Mouse (Mus musculus) cerebellum, adult 11-12 months (tissue): ENCODE data around the gene Ccdc169.

Experiments
- DNase-seq: peaks from one replicate; pipeline ENCODE4 v3.0.0; 2022

Ccdc169 gene

GRCm38 (mm10) chr3:55123064-55123463 lies 14.1 kb upstream of the Ccdc169 start:
- DNase-seq, result no peak

GRCm38 (mm10) chr3:55129181-55129692 lies 7.9 kb upstream of the Ccdc169 start:
- no peak for DNase-seq

GRCm38 (mm10) chr3:55131576-55132233 lies 5.4 kb upstream of the Ccdc169 start:
- DNase-seq, result no peak

DNA sequence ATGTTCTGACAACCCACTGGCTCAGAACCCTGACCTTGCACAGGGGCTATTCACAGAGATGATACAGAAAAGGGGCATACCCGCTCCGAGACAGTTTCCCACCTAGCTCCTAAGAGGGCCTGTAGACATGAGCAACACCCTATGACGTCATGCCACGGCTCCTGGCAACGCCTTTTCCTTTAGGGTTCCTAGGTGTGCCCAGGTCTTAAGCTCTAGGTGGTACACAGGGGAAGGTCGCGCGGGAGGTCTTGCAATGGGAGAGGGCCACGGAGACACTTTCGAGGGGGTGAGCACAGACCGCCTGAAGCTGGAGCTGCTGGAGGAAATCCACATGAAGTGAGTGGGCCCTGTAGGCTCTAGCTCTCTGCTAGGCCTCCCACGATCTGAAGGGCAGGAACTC lies 2.7 kb downstream of the Ccdc169 start:
- DNase-seq, result no peak

DNA sequence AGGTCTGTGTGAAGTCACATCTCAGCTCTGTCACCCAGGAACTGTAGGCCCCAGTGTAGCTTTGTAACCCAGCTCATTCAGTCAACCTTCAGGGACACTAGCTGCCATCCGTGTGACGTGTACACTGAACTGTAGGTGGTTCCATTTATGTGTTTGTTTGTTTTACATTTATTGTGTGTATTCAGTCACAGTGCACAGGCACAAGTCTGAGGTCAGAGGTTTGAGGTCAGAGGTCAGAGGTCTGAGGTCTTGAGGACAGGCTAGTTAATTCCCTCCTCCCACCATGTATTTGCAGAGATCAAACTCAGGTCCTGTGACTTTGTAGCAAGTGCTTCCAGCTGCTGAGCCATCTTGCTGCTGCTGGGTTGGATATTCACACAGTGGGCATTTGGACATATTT lies 4.3 kb downstream of the Ccdc169 start:
- DNase-seq, result no peak

- no peak for DNase-seq
Measured at GRCm38 (mm10) chr3:55144916-55145315, 7.8 kb downstream of the Ccdc169 start.

DNA sequence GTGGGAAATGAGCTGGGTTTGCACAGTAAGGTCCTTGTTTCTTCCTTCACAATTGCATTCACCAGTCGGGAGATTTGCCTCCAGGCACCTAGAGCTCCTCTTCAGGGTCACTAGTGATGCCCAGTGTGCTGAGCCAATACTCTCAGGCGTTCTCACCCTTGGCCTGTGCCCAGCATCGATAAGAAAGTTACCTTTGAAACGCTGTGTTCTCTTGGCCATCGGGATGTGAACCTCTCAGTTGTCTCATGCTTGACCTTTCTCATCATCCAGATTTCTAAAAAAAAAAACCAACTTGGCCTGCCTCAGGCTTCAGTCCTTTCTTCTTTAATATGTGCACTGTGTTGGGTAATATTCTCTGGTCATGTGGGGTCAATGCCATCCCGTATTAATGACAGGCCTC lies 9.3 kb downstream of the Ccdc169 start:
- DNase-seq, result no peak

DNA sequence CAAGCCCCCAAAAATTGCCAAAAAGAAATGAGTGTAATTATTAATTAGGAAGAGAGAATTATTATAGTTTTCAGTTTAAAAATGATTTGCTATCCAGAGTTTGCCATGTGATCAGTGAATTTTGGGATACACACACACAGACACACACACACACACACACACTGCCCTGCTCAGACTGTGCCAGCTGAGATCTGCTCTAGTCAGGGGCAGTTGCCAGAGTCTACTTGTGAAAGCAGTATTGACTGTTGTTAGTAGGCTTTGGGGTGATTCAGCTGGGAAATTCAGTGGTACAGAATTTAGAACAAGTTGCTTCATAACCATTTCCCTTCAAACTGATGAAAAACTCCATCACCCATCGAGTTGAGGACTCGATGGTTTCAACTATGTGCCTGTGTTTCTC lies 10.0 kb downstream of the Ccdc169 start:
- no peak for DNase-seq

DNA sequence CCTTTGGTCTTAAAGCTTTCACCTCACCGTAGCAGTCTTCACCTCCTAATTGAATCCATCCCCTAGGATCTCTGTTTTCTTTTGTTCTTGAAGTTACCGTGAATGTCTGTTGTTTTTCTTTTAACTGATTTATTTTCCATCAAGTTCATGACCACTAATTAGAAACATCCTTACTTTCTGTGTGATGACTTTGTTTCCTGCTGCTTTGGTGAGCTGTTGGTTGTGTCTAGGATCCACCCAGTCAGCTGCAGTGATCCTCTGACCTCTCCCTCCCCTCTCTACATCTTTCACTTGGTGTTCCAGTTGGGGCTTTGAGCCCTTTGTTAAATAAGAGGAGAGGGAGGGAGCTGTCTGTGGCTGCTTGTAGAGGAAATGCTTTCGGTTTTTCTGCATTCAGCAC lies 11.0 kb downstream of the Ccdc169 start:
- no peak for DNase-seq

- DNase-seq, result peak; percentile 25
Measured at GRCm38 (mm10) chr3:55151656-55152433, 14.7 kb downstream of the Ccdc169 start.

- no peak for DNase-seq
Measured at GRCm38 (mm10) chr3:55152673-55153334, 15.7 kb downstream of the Ccdc169 start.

DNA sequence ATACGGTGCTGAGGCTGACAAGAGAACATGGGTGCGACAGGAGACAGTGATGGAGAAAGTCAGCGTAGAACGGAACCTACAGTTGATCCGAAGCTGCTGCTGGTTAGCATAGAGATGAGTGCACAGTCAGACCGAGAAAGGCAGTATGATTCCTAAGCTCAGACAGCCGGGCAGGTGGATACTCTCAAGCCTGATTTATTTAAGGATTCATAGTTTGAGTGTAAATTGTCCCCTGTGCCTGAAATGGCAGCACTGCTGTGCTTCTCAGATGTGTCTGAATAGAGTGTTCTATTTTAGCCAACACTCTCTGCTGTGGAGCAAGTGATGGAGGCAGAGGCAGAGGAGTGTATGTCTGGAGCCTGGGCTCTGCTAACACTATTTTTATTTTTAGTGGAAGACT lies 17.0 kb downstream of the Ccdc169 start:
- no peak for DNase-seq

DNA sequence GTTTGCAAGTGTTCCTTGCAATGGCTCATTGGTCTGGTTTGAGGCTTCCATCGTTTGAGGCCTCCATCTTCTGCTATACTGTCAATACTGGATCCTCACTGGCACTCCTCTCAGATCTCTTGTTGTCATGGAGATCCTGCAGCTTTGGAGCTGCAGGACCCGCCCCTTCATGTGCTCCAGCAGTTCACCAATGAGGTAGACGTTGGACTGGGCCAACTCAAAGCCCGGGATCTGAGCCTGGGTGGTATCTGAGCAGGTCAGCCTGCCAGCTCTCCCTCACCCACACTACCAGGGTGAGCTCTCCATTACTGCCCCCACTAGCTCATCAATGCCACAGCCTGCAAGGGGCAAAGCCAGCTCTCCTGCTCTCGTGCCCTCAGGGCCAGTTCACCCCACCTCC lies 20.3 kb downstream of the Ccdc169 start:
- no peak for DNase-seq

DNA sequence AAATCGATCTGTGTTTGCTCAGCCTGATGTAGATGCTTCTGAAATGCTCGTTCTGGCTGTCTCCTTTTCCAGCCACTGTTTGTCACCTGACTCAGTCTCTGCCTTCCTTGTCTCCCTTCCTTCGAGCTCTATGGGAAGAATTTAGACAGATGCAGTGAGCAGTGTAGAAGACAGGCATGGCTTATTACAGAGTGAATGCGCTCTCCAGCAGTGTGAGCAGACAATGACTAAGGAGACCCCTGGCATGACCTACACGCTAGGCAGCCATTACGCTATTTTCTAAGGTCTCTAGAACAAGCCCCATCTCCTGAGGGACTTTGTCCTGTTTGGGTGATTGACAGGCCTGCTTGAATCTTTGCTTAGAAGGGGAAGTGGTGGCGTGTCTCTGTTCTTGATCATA lies 24.0 kb downstream of the Ccdc169 start:
- no peak for DNase-seq

DNA sequence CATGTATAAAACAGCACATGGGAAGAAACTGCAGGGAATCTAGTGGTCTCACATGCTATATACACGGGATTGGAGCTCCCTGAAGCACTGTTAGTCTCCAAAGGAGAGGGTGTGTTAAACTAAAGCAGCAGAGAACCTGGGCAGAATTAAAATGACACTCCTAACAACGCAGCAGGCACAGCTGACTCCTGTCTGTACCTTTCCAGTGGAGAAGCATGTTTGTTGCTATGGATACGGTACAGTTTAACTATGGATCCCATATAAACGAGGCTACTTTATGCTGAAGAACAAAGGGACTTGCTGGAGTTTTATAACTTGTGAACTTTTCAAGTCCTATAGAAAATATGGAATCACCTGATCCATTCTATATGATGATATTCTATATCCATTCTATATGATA lies 26.4 kb downstream of the Ccdc169 start:
- DNase-seq, result no peak

GRCm38 (mm10) chr3:55172478-55172877 lies 35.3 kb downstream of the Ccdc169 start:
- no peak for DNase-seq

DNA sequence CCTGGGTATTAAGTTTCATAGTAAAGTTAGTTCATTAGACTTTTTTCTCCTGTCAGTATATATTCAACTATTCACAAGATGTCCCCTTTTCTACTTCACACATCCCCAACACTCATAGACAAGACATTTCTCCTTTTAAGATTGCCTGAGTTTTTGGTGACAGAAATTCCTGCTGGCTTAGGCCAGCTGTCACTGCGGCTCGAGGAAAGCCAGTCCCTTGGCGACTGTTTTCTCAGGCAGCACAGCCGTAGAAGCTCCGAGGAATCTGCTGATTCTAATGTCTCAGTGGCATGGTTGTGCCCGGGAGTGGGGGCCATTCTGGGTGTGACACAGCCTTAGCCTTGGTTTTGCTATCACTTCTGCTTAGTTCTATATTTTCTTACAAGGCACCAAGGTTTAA lies 40.1 kb downstream of the Ccdc169 start:
- no peak for DNase-seq

DNA sequence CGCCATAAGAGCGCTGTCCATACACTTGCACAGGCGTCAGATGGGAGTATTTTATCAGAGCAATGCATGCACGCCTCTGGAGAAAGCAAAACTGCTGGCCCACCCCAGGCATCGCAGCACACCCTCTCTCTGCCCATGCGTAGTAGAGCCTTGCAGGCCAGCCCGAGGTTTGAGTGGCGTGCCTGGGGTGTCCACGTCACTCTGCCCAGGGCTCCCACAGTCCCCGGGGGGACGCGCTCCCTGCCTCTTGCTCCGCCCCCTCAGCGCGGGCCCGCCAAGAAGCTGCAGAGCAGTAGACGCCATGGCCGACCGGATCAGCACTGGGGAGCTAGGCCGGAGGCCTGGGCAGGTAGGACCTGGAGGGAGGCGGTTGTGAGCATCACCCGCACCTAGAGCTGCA lies 44.6 kb downstream of the Ccdc169 start, which contains the start of gene Sohlh2:
Gene Sohlh2 (plus strand): TSS at position 263 of the 400 bp plus-strand sequence.
- no peak for DNase-seq

- DNase-seq, result no peak
Measured at GRCm38 (mm10) chr3:55191668-55192067, 54.5 kb downstream of the Ccdc169 start.

GRCm38 (mm10) chr3:55193351-55193750 lies 56.2 kb downstream of the Ccdc169 start:
- no peak for DNase-seq

GRCm38 (mm10) chr3:55194792-55195191 lies 57.7 kb downstream of the Ccdc169 start:
- DNase-seq, result no peak

DNA sequence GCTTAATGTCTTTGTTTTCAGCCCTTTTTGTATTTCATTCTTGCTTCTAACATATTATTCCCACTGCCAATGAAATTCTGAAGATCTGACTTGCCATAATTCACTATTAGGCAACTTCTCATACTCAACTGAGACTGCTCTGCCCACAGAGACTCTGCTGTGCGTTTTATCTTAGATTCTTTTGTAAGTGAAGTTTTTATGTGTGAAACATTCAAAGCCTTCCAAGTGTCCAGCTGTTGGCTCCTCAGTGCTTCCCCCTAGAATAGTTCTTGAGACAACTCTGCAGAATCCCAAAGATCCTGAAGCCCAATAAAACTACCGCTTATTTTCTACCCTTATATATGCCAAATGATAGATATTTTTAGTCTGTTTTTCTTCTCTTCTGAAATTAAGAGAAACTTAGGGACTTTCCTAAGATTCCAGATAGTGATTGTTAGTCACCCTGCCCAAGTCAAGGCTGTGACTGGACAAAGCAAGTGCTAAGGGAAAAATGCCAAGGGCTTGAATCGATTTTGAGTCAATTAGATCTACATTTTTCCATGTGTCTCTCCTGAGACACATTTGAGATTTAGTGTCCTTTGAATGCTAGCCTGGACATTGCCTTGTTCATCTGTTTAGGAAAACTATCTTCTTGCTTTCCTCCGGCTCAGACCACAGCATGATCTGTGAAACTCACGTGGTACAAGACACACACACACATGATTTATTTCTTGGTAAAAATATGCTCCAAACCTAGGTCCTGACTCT lies 58.6 kb downstream of the Ccdc169 start:
- no peak for DNase-seq

DNA sequence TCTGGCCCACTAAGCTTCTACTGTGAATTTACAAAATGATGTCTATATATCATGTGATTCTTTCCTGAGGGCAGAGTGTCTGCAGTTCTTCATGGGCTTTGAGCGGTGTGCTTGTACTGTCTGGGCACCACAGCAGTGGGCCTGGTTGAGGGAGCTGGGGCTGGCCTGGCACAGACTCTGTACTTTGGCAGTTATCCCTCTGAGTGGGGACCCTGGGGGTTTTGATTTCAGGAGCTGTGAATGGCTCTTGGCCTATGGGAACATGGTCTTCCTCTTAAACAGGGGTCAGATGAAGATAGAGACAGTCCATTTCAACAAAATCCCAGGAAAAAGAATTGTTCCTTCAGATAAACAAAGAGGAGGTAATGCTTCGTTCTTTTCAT lies 59.2 kb downstream of the Ccdc169 start:
- no peak for DNase-seq
